Mouse (Mus musculus) C2C12 (cell line): ENCODE measurements around the gene Rab3ip. TPM values are rescaled to one million over a fixed set of nuclear protein-coding genes. Genes with fewer than 3 reads are reported as not detected.

Experiments used
- H3K27me3 ChIP-seq: one replicate; pipeline ENCODE4 v1.6.1; 2011; ENCODE audit not compliant: control insufficient read depth, insufficient read depth, insufficient read length
- H3K36me3 ChIP-seq: one replicate; pipeline ENCODE4 v1.6.1; 2011; ENCODE audit not compliant: control insufficient read depth, insufficient read depth
- H3K4me3 ChIP-seq: one replicate; pipeline ENCODE4 v1.5.1; 2011; ENCODE audit warnings: mild to moderate bottlenecking, control low read depth; ENCODE audit not compliant: poor library complexity, insufficient read depth, severe bottlenecking
- H3K79me2 ChIP-seq: one replicate; pipeline ENCODE4 v1.6.1; 2011; ENCODE audit not compliant: control insufficient read depth, insufficient read depth
- H3K79me3 ChIP-seq: one replicate; pipeline ENCODE4 v1.6.1; 2011; ENCODE audit warnings: low read depth, control low read depth
- H3ac ChIP-seq: one replicate; pipeline ENCODE3; 2011; ENCODE audit warnings: low read depth; ENCODE audit not compliant: control insufficient read depth, insufficient read length
- CEBPB ChIP-seq: IDR thresholded peaks from one replicate; pipeline ENCODE4 v1.6.1; 2011; ENCODE audit warnings: low read depth, mild to moderate bottlenecking, control low read depth, moderate library complexity
- CTCF ChIP-seq: IDR thresholded peaks from one replicate; pipeline ENCODE4 v1.5.1; 2011; ENCODE audit not compliant: control insufficient read depth, insufficient read depth, insufficient read length
- FOSL1 ChIP-seq: IDR thresholded peaks from one replicate; pipeline ENCODE4 v1.8.0; 2011; ENCODE audit warnings: mild to moderate bottlenecking, low read length; ENCODE audit not compliant: poor library complexity, insufficient read depth, severe bottlenecking
- MAX ChIP-seq: IDR thresholded peaks from one replicate; pipeline ENCODE4 v1.6.1; 2011; ENCODE audit warnings: mild to moderate bottlenecking, control low read depth
- MYOD1 ChIP-seq: IDR thresholded peaks from one replicate; pipeline ENCODE4 v1.6.1; 2011; ENCODE audit warnings: low read depth; ENCODE audit not compliant: control insufficient read depth, insufficient read length
- MYOG ChIP-seq: IDR thresholded peaks from one replicate; pipeline ENCODE4 v1.6.1; 2011; ENCODE audit not compliant: control insufficient read depth, insufficient read length; ENCODE audit errors: extremely low read depth
- USF1 ChIP-seq: IDR thresholded peaks from one replicate; pipeline ENCODE4 v1.6.1; 2011; ENCODE audit warnings: low read depth, mild to moderate bottlenecking, control low read depth, moderate library complexity
- polyA plus RNA-seq: library from polyadenylated mRNA; unstranded; fragments of >200 nt; fragmentation: generic; extraction: Trizol; gene quantifications from one replicate; pipeline ENCODE4 v1.2.1, GENCODE M21; 2012; ENCODE audit warnings: missing spikeins

Rab3ip gene
- polyA plus RNA-seq, 1 experiment, result 29.8 TPM

DNA sequence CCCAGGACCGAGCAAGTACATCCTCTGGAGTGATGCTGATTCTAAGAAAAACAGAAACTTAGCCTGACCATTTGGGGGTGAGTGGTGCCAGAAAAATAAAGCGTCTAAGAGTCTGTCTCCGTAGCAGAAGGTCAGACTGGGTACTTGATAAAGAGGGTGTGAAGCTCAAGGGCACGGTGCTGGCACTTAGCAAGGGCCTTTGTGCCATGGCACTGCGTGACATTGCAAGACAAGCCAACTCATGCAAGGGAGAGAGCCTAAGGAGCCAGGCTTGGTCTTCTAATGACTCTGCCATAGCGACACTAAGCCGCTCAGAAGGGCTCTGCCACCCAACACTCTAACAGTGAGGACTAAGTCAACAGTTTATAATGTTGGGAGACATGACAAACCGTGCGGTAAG is 28.3 kb upstream of the Rab3ip start:
- TF ChIP-seq MAX, result no peak
- no peak for TF ChIP-seq MYOG
- TF ChIP-seq USF1, result no peak
- TF ChIP-seq FOSL1, result no peak
- TF ChIP-seq MYOD1, result no peak
- no peaks in the 10 kb centered on the region for H3K27me3 ChIP-seq

DNA sequence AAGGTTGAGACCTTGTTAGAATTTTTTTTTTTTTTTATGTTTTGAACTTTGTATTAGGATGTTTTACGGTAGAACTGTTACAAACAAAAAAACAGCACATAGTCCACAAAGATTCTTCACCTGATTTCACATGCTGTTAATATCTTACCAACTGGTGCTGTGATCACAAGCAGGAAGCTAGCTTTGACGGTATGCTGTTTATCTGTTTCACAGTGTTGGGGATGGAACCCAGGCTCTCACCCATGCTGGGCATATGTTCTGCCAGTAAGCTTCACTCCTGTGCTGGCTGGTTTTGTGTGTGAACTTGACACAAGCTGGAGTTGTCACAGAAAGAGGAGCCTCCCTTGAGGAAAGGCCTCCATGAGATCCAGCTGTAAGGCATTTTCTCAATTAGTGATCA is 27.3 kb upstream of the Rab3ip start:
- Histone ChIP-seq H3K79me3 (no peaks in the 10 kb centered on the region), H3ac (no peak overlapping the region), H3K79me2 (no peaks in the 10 kb centered on the region), H3K27me3 (no peaks in the 10 kb centered on the region), H3K4me3 (no peak overlapping the region), H3K36me3 (no peaks in the 10 kb centered on the region)
- TF ChIP-seq FOSL1 (no peak), MYOD1 (no peak), CEBPB (no peak), USF1 (no peak), MYOG (no peak), MAX (no peak), CTCF (no peak)

More for the DNA sequence above, 28.3 kb upstream of the Rab3ip start:
- H3K36me3 ChIP-seq, result no peaks in the 10 kb centered on the region
- H3ac ChIP-seq, result no peak overlapping the region
- H3K79me3 ChIP-seq, result no peaks in the 10 kb centered on the region
- H3K4me3 ChIP-seq, result no peak overlapping the region
- H3K79me2 ChIP-seq, result no peaks in the 10 kb centered on the region

DNA sequence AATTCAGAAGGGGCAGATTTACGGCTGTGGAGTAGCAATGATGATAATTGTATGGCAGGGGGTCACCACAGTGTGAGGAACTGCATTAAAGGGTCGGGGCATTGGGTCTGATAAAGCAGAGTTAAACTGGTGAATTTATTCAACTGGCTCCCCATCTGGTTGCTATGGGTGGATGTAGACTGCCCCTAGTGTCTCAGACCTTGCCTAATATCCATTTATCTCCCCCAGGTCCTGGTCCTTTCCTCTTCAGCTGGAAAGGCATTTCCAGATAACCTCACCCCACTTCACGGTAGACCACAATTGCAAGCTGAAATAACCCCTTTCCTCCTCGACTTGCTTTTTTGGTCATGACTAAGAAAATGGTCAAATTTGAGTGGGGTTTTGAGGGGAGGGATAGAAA is 26.9 kb upstream of the Rab3ip start:
- no peaks in the 10 kb centered on the region for H3K79me3 ChIP-seq
- H3K79me2 ChIP-seq, result no peaks in the 10 kb centered on the region
- no peak for TF ChIP-seq CTCF
- no peak for TF ChIP-seq MYOD1
- TF ChIP-seq USF1, result no peak
- TF ChIP-seq MAX, result no peak
- H3K36me3 ChIP-seq, result no peaks in the 10 kb centered on the region
- H3K4me3 ChIP-seq, result no peak overlapping the region
- no peak overlapping the region for H3ac ChIP-seq
- H3K27me3 ChIP-seq, result no peaks in the 10 kb centered on the region

DNA sequence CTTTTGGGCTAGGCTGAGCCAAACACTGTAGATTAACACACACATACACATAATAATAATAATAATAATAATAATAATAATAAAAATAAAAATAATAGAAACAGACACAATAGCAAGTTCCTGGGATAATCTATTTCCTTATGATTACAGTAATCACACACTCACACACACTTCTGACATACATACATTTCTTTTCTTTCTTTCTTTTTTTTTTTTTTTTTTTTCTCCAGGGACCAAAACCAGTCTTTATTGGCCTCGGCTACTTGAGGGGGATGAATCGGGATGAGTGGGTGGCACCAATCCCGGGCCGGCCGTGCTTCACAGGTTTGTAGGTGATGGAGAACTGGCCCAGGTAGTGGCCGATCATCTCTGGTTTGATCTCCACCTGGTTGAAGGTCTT is 21.9 kb upstream of the Rab3ip start, which contains the start of gene Gm10271:
Gene Gm10271, minus strand, starts transcription at position 101 of the 400 bp plus-strand sequence.
- no peak within 1 kb of the TSS for H3ac ChIP-seq
- no peaks in the 10 kb centered on the region for H3K27me3 ChIP-seq
- no peak for TF ChIP-seq MYOG
- TF ChIP-seq CTCF, result no peak
- TF ChIP-seq MAX, result no peak
- no peak for TF ChIP-seq USF1
- no peak for TF ChIP-seq MYOD1
- TF ChIP-seq CEBPB, result no peak
- TF ChIP-seq FOSL1, result no peak
- H3K36me3 ChIP-seq, result no peaks in the 10 kb centered on the region
- H3K4me3 ChIP-seq, result no peak within 1 kb of the TSS
- H3K79me3 ChIP-seq, result no peaks in the 10 kb centered on the region
- H3K79me2 ChIP-seq, result no peaks in the 10 kb centered on the region

DNA sequence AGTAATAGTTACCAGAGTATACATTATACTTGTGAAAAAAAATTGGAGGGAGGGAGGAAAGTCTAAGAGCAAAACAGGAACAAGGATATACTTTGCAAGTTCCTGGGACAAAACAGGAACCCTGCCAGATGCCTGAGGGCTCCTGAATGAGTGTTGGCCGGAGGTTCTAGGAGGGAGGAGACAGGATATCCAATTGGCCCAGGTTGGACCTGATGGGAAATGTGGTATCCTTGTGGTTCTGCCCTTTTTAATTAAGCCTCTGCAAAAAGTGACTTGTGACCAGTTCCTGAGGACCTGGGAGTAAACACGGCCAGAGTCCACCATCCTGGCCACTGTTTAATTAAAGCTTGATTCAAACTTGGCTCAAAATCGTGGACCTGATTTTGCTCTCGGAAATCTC is 18.2 kb upstream of the Rab3ip start:
- Histone ChIP-seq H3K36me3 (no peaks in the 10 kb centered on the region), H3K79me2 (no peaks in the 10 kb centered on the region), H3K27me3 (no peaks in the 10 kb centered on the region), H3K4me3 (no peak overlapping the region), H3ac (no peak overlapping the region), H3K79me3 (no peaks in the 10 kb centered on the region)
- no peak for TF ChIP-seq CEBPB
- no peak for TF ChIP-seq MAX
- no peak for TF ChIP-seq MYOD1
- no peak for TF ChIP-seq FOSL1
- TF ChIP-seq USF1, result no peak
- no peak for TF ChIP-seq MYOG
- no peak for TF ChIP-seq CTCF

DNA sequence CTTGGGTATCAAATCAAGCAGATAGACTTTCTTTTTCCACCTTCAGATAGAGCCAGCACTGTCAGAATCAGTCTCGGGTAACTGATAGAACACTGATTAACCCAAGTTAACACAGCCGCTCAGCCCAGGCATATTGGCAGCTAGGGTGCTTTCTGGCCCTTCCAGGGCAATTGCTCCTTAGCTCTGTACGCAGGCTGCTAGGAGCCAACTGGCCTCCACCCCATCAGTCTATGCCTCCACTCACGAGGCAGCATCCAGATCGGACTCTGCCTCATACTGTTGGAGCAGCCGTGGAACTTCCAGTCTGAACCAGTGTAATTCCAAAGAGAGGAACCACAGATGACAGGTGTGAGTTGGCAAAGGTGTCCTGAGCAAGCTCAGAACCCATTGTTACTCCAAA is 15.5 kb upstream of the Rab3ip start:
- TF ChIP-seq MYOG (no peak), MAX (no peak), MYOD1 (no peak), CEBPB (no peak), USF1 (no peak), FOSL1 (no peak), CTCF (no peak)
- Histone ChIP-seq H3K79me2 (no peaks in the 10 kb centered on the region), H3K27me3 (no peaks in the 10 kb centered on the region), H3K4me3 (no peak overlapping the region), H3K36me3 (no peaks in the 10 kb centered on the region), H3ac (no peak overlapping the region), H3K79me3 (no peaks in the 10 kb centered on the region)
